Mouse (Mus musculus): ENCODE results near the gene Chd9. TPM values are rescaled to one million over a fixed set of nuclear protein-coding genes. Genes with fewer than 3 reads are reported as not detected.
A peak's percentile ranks its signal among the peaks of the same experiment; 100 is the strongest.

Chd9 gene
- total RNA-seq, 2 experiments from 2014 or later = 38.8 to 72.8 TPM

GRCm38 (mm10) chr8:90837440-90837839 lies 9.3 kb downstream of the Chd9 start:
- DNase-seq = no peak

DNA sequence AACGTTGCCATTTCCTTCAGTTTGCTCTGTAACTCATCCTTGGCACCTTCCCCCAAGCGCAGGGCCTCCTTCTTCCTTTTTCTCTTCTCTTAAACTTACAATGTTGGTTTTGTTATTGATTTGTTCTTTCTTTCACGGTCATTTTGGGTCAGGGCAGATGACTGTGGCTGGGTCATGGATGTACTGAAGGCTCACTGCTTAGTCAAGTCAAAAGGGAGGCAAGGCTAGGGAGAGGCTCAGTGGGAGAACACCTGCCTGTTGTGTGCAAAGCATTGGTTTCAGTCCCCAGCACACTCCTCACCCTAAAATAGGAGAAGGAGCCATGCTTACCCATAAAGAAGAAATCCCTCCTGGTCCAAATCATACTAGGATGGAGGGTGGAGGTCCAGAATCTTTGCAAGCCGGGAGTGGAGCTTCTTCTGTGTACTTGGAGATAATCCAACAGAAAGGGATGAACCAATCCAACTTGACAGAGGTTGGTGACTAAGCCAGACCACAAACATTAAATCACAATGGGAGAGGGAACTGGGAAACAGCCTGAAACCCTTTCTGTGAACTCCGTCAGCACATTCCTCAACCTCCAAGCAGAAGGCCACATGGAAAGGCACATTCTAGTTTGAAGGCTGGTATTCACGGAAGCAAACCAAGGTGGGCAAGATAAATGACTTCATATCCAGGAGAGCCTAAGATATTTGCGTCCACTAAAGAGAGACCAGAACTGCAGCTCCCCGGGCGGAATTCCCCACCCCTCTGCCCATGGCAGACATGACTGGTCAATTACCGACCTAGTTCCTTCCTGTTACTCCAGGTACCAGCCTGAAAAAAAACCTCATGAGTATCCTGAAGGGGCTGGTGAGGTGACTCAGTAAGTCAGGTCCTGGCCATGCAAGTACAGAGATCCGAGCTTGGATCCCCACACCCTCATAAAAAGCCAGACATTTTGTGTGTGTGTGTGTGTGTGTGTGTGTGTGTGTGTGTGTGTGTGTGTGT lies 11.9 kb downstream of the Chd9 start:
- peak; percentile 50 for DNase-seq

- peak; percentile 55 for DNase-seq
Measured at GRCm38 (mm10) chr8:90841321-90841720, 13.2 kb downstream of the Chd9 start.

GRCm38 (mm10) chr8:90843127-90843526 lies 15.0 kb downstream of the Chd9 start:
- DNase-seq = no peak

DNA sequence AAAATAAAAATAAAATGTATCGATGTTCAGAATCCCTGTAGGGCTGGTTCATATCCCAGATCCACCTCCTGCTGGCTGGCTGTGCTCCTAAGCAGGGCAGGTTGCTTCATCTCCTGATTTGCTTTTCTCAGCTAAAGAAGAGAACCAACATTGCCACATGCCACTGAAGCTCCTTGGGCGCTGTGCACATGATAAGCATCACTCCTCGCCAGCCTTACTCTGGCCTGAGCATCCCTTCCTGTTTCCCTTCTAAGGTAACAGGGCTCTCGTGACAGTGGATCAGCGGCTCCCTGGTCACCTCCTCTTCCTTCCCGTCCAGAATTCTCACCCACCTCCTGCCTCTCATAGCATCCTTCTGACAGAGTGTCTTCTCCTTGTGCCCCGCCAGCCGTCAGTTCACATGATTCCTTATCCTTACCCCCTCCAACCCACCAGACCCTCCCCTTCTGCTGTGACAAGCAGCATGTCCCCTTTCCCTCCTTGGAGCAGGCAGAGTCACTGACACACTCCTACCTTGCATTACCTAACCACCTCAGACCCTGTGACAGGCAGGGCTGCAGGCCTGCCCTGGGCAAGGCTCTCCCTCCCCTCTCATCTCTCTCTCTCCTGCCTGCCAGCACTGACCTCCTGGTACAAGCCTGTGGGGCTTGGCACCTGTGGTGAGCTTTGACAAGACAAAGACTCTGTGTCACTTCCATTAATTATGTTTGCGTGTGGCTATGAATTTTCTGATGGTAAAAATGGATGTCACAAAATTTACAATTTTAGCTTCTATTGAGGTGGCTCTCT lies 16.2 kb downstream of the Chd9 start:
- no peak for DNase-seq

- DNase-seq = peak; percentile 66
Measured at GRCm38 (mm10) chr8:90847980-90848379, 19.8 kb downstream of the Chd9 start.

- no peak for DNase-seq
Measured at GRCm38 (mm10) chr8:90849462-90850050, 21.4 kb downstream of the Chd9 start.

DNA sequence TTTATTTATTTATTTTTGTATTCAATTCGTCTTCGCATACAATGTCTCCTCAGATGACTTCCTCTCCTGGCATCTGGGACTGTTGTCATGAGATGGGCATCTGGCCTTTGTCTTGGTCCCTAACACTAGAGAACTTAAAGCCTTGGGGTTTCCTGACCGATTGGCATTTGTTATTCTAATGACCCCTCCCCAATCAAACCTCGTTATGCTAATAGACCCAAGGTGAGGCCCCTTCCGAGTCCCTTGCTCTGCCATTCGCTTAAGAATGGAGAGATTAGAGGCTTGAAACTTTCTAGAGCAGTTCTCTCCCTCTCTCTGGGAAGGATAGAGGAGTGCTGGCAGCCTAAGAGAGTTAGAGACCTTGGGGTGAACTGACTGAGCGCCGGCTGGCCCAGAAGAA lies 23.4 kb downstream of the Chd9 start:
- DNase-seq = no peak

GRCm38 (mm10) chr8:90853971-90854670 lies 26.0 kb downstream of the Chd9 start:
- no peak for DNase-seq

DNA sequence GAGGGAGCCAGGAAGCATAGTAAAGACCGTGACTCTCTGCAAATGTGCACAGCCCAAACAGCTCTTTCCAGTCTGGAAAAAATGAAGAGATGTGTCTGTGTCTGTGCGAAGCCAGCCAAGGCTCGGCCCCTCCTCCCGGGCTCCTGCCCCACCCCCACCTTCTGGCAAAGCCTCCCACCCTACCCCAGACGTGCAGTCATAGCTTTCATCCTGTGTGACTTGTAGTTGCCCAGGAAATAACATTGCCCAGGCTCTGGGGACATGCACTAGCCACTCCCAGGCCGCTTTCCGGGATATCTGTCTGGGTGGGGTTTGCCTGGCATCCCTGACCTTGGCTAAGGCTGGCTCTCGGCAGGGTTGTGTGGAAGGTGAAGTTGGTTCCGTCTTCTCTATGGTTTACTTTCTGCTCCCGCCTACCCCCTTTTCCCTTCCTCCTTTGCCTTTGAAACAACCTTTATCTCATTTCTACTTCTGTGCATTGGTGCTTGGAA lies 26.6 kb downstream of the Chd9 start:
- DNase-seq = no peak

- no peak for DNase-seq
Measured at GRCm38 (mm10) chr8:90856171-90856570, 28.0 kb downstream of the Chd9 start.

- no peak for DNase-seq
Measured at GRCm38 (mm10) chr8:90856952-90857351, 28.8 kb downstream of the Chd9 start.

- DNase-seq = no peak
Measured at GRCm38 (mm10) chr8:90858071-90858470, 29.9 kb downstream of the Chd9 start.

- no peak for DNase-seq
Measured at GRCm38 (mm10) chr8:90861266-90861944, 33.3 kb downstream of the Chd9 start.

DNA sequence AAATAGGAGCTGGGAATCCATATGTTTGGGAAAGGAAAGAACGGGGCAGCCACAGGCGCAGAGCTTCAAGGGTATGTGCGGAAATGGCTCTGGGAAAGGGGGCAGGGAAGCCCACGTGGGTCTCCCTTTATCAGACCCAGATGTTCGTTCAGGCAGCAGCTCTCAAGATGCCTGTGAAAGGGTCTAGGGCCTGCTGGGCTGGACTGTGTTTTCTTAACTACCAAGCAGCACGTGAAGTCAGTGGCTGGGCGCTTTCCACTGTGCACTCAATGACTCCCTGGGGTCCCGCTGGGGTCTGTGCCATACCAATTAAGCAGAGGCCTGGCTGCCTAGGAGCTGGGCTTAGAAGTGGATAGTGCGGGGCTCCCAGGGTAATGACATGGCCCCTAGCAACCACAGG lies 33.9 kb downstream of the Chd9 start:
- DNase-seq = peak; percentile 84

- no peak for DNase-seq
Measured at GRCm38 (mm10) chr8:90867061-90867460, 38.9 kb downstream of the Chd9 start.

DNA sequence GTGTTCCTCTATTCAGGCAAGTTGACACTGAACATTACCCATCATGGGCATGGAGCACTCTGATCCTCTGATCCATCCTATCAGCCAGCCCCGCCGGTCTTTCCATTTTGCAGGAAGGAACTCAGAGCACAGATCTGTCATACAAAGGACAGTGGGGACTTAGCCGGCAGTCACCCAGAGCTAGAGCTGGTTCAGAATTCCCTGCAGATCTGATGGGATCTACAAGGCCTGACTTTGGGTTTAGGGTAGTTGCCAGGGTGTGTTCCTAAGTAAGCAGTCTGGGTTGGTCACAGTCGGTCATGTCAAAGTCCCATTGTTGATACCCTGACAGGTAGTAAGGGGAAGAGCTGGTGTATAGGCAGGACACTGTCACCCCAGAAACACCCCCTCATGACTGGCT lies 39.8 kb downstream of the Chd9 start:
- DNase-seq = no peak

- DNase-seq = peak; percentile 42
Measured at GRCm38 (mm10) chr8:90868334-90868733, 40.2 kb downstream of the Chd9 start.

DNA sequence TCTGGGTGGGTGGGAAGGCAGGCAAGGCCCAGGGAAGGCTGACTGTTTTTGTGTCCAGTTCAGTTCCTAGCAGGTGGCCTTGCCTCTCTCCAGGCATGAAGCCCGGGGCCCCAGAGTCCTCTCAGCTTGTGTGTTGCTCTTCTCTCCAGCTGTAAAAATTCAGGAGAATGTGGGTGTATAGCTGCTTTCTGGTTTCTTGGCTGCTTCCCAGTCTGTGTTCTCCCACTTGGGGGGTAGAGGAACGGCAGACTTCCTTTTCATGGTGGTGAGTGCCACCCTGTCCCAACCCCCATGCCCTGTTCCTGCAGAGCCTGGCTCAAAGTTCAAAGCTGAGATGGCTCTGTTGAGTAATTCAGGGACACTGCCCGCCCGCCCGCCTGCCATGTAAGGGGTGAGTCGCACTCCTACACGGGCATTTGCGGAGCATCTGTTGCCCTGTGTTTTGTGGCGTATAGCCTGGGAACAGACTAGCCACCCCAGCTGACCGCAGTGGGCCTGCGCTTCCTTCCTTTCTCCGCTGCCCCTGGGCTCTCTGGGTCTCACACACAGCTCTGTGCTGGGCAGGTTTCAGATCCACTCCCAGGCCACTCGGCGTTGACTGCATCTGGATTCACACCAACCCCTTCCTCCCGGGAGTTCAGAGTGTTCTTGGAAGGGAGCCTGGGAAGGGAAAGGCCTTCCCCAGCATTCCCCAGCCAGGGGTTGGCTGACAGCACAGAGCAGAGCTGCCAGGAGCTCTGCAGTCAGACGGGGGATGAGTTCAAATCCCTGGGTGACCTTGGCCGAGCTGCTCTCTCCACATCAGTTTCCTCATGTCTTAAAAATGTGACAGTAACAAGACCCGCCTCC lies 41.1 kb downstream of the Chd9 start:
- DNase-seq = peak; percentile 97

Data from gastrocnemius, postnatal 25 days (tissue).